Mouse (Mus musculus) limb, embryonic 15.5 days (tissue): ENCODE measurements around the gene Muc20. TPM values are rescaled to one million over a fixed set of nuclear protein-coding genes. Genes with fewer than 3 reads are reported as not detected.
A peak's percentile ranks its signal among the peaks of the same experiment; 100 is the strongest.

ENCODE experiments used
- ATAC-seq: fragments of 200-750 bp; cut with Nextera tagmentation; 2 replicates; pipeline ENCODE4 v1.8.0; 2017; ENCODE audit warnings: low read depth, moderate TSS enrichment; ENCODE audit not compliant: insufficient number of reproducible peaks, low FRiP score, low TSS enrichment
- H3K27ac ChIP-seq: fragments of 300-500 bp; sonication (generic); 2 replicates; pipeline ENCODE4 v1.5.1; 2015; ENCODE audit warnings: moderate library complexity, mild to moderate bottlenecking, inconsistent platforms
- H3K27me3 ChIP-seq: fragments of 300-500 bp; sonication (generic); 2 replicates; pipeline ENCODE4 v1.6.1; 2015; ENCODE audit warnings: inconsistent platforms
- H3K36me3 ChIP-seq: fragments of 300-500 bp; sonication (generic); 2 replicates; pipeline ENCODE4 v1.6.1; 2015; ENCODE audit warnings: inconsistent platforms
- H3K4me1 ChIP-seq: fragments of 300-500 bp; sonication (generic); 2 replicates; pipeline ENCODE4 v1.6.1; 2015; ENCODE audit warnings: inconsistent platforms
- H3K4me2 ChIP-seq: fragments of 300-500 bp; sonication (generic); 2 replicates; pipeline ENCODE4 v1.6.1; 2015; ENCODE audit warnings: mild to moderate bottlenecking, inconsistent platforms
- H3K4me3 ChIP-seq: fragments of 300-500 bp; sonication (generic); 2 replicates; pipeline ENCODE4 v1.5.1; 2015; ENCODE audit warnings: mild to moderate bottlenecking, inconsistent platforms
- H3K9ac ChIP-seq: fragments of 300-500 bp; sonication (generic); 2 replicates; pipeline ENCODE4 v1.6.1; 2015; ENCODE audit warnings: inconsistent platforms
- H3K9me3 ChIP-seq: fragments of 300-500 bp; sonication (generic); 2 replicates; pipeline ENCODE4 v1.6.1; 2016; ENCODE audit warnings: inconsistent platforms
- WGBS: fragments of 180-500 bp; shearing (Covaris S2); methylation state at CpG from one replicate; pipeline ENCODE4 v1.1.7; 2015; 5-methylcytosine and 5-hydroxymethylcytosine counted together
- polyA plus RNA-seq: library from polyadenylated mRNA; unstranded; fragments of >200 nt; fragmentation: Nextera tagmentation; extraction: Ambion mirVana; gene quantifications from 2 replicates; pipeline ENCODE4 v1.2.1, GENCODE M21; 2015

Gene Muc20
- polyA plus RNA-seq: 0.15 TPM in 1 of 2 replicates, not detected in the other

GRCm38 (mm10) chr16:32797426-32797689 is at the start of gene Muc20:
Muc20 (minus strand) TSS chr16:32797435.
- 67% methylated on average over 3 of the region's 3 CpGs for WGBS

GRCm38 (mm10) chr16:32831501-32831900 is 34.3 kb upstream of the Muc20 start:
- no peaks in the 10 kb centered on the region for H3K27me3 ChIP-seq
- no peak overlapping the region for H3K9ac ChIP-seq
- ATAC-seq: no peak
- no peak overlapping the region for H3K4me2 ChIP-seq
- peaks cover 69% of the 10 kb centered on the region for H3K36me3 ChIP-seq
- H3K9me3 ChIP-seq: no peaks in the 10 kb centered on the region
- 85% methylated on average over 4 of the region's 4 CpGs for WGBS
- H3K4me3 ChIP-seq: no peak overlapping the region
- no peak overlapping the region for H3K27ac ChIP-seq
- H3K4me1 ChIP-seq: no peaks in the 10 kb centered on the region

More at GRCm38 (mm10) chr16:32797426-32797689, at the start of gene Muc20:
- no peaks in the 10 kb centered on the region for H3K36me3 ChIP-seq
- no peak within 1 kb of the TSS for H3K4me2 ChIP-seq
- no peak for ATAC-seq
- no peaks in the 10 kb centered on the region for H3K9me3 ChIP-seq
- H3K9ac ChIP-seq: no peak within 1 kb of the TSS
- H3K27me3 ChIP-seq: no peaks in the 10 kb centered on the region
- H3K4me3 ChIP-seq: no peak within 1 kb of the TSS
- no peak within 1 kb of the TSS for H3K27ac ChIP-seq
- H3K4me1 ChIP-seq: 0 out of 2 replicates have a peak, but pooled peaks cover 2% of the 10 kb centered on the region

- Histone ChIP-seq H3K9me3 (no peaks in the 10 kb centered on the region), H3K4me3 (no peak overlapping the region), H3K36me3 (peaks cover 69% of the 10 kb centered on the region), H3K27me3 (no peaks in the 10 kb centered on the region), H3K27ac (no peak overlapping the region), H3K9ac (no peak overlapping the region), H3K4me1 (no peaks in the 10 kb centered on the region), H3K4me2 (no peak overlapping the region)
- 85% methylated on average over 11 of the region's 11 CpGs for WGBS
- no peak for ATAC-seq
These were observed 31.9 kb upstream of the Muc20 start for GRCm38 (mm10) chr16:32829104-32829503.

- H3K9ac ChIP-seq: no peak overlapping the region
- no peak overlapping the region for H3K4me3 ChIP-seq
- no peak for ATAC-seq
- H3K4me2 ChIP-seq: no peak overlapping the region
- peaks cover 76% of the 10 kb centered on the region for H3K36me3 ChIP-seq
- WGBS: 97% methylated on average over 11 of the region's 11 CpGs
- H3K27me3 ChIP-seq: no peaks in the 10 kb centered on the region
- no peak overlapping the region for H3K27ac ChIP-seq
- H3K4me1 ChIP-seq: 0 out of 2 replicates have a peak, but pooled peaks cover 2% of the 10 kb centered on the region
- no peaks in the 10 kb centered on the region for H3K9me3 ChIP-seq
These were observed 29.3 kb upstream of the Muc20 start for GRCm38 (mm10) chr16:32826521-32826920.

- peaks cover 76% of the 10 kb centered on the region for H3K36me3 ChIP-seq
These were observed 28.1 kb upstream of the Muc20 start for GRCm38 (mm10) chr16:32825380-32825779.

GRCm38 (mm10) chr16:32824061-32824460 is 26.8 kb upstream of the Muc20 start:
- Histone ChIP-seq H3K36me3 (peaks cover 68% of the 10 kb centered on the region), H3K9ac (no peak overlapping the region), H3K4me1 (0 out of 2 replicates have a peak, but pooled peaks cover 2% of the 10 kb centered on the region), H3K9me3 (no peaks in the 10 kb centered on the region), H3K27ac (no peak overlapping the region), H3K4me3 (no peak overlapping the region), H3K4me2 (no peak overlapping the region), H3K27me3 (no peaks in the 10 kb centered on the region)
- no peak for ATAC-seq
- 81% methylated on average over 13 of the region's 13 CpGs for WGBS

More at GRCm38 (mm10) chr16:32825380-32825779, 28.1 kb upstream of the Muc20 start:
- Histone ChIP-seq H3K4me2 (no peak overlapping the region), H3K4me1 (0 out of 2 replicates have a peak, but pooled peaks cover 2% of the 10 kb centered on the region), H3K4me3 (no peak overlapping the region), H3K27ac (no peak overlapping the region), H3K9ac (no peak overlapping the region), H3K9me3 (no peaks in the 10 kb centered on the region), H3K27me3 (no peaks in the 10 kb centered on the region)
- 72% methylated on average over 12 of the region's 12 CpGs for WGBS
- ATAC-seq: no peak

GRCm38 (mm10) chr16:32823487-32823886 is 26.3 kb upstream of the Muc20 start:
- Histone ChIP-seq H3K36me3 (peaks cover 62% of the 10 kb centered on the region), H3K27me3 (no peaks in the 10 kb centered on the region), H3K9me3 (no peaks in the 10 kb centered on the region), H3K4me3 (no peak overlapping the region), H3K27ac (no peak overlapping the region), H3K4me2 (no peak overlapping the region), H3K4me1 (0 out of 2 replicates have a peak, but pooled peaks cover 2% of the 10 kb centered on the region), H3K9ac (no peak overlapping the region)
- WGBS: 72% methylated on average over 8 of the region's 8 CpGs
- peak; percentile 7; the same call in 1 of the 2 replicates for ATAC-seq

- 71% methylated on average over 5 of the region's 5 CpGs for WGBS
- no peak overlapping the region for H3K4me2 ChIP-seq
- H3K27me3 ChIP-seq: no peaks in the 10 kb centered on the region
- no peaks in the 10 kb centered on the region for H3K9me3 ChIP-seq
- H3K36me3 ChIP-seq: peaks cover 56% of the 10 kb centered on the region
- no peak overlapping the region for H3K4me3 ChIP-seq
- 0 out of 2 replicates have a peak, but pooled peaks cover 2% of the 10 kb centered on the region for H3K4me1 ChIP-seq
- no peak overlapping the region for H3K9ac ChIP-seq
- no peak for ATAC-seq
- H3K27ac ChIP-seq: no peak overlapping the region
These were observed 25.6 kb upstream of the Muc20 start for GRCm38 (mm10) chr16:32822881-32823280.

GRCm38 (mm10) chr16:32822450-32822827 is 25.2 kb upstream of the Muc20 start:
- Histone ChIP-seq H3K36me3 (peaks cover 52% of the 10 kb centered on the region), H3K9ac (no peak overlapping the region), H3K4me2 (no peak overlapping the region), H3K9me3 (no peaks in the 10 kb centered on the region), H3K27me3 (no peaks in the 10 kb centered on the region), H3K4me3 (no peak overlapping the region), H3K4me1 (0 out of 2 replicates have a peak, but pooled peaks cover 2% of the 10 kb centered on the region), H3K27ac (peak overlapping the region; percentile 44; the same call in 1 of the 2 replicates)
- 68% methylated on average over 6 of the region's 6 CpGs for WGBS
- no peak for ATAC-seq

GRCm38 (mm10) chr16:32821772-32822449 is 24.7 kb upstream of the Muc20 start:
- no peak overlapping the region for H3K4me3 ChIP-seq
- H3K9ac ChIP-seq: no peak overlapping the region
- H3K4me1 ChIP-seq: 0 out of 2 replicates have a peak, but pooled peaks cover 2% of the 10 kb centered on the region
- 57% methylated on average over 10 of the region's 10 CpGs for WGBS
- no peaks in the 10 kb centered on the region for H3K27me3 ChIP-seq
- H3K9me3 ChIP-seq: no peaks in the 10 kb centered on the region
- peak overlapping the region; percentile 44; the same call in 1 of the 2 replicates for H3K27ac ChIP-seq
- ATAC-seq: no peak
- H3K36me3 ChIP-seq: peaks cover 47% of the 10 kb centered on the region
- H3K4me2 ChIP-seq: no peak overlapping the region

- H3K4me2 ChIP-seq: no peak overlapping the region
- H3K9ac ChIP-seq: no peak overlapping the region
- H3K36me3 ChIP-seq: peaks cover 14% of the 10 kb centered on the region
- no peak overlapping the region for H3K4me3 ChIP-seq
- H3K9me3 ChIP-seq: no peaks in the 10 kb centered on the region
- peaks cover 15% of the 10 kb centered on the region for H3K4me1 ChIP-seq
- 77% methylated on average over 5 of the region's 5 CpGs for WGBS
- no peaks in the 10 kb centered on the region for H3K27me3 ChIP-seq
- no peak overlapping the region for H3K27ac ChIP-seq
- no peak for ATAC-seq
These were observed 21.2 kb upstream of the Muc20 start for GRCm38 (mm10) chr16:32818441-32818840.

GRCm38 (mm10) chr16:32818036-32818435 is 20.8 kb upstream of the Muc20 start:
- Histone ChIP-seq H3K27ac (no peak overlapping the region), H3K27me3 (no peaks in the 10 kb centered on the region), H3K36me3 (peaks cover 11% of the 10 kb centered on the region), H3K9me3 (no peaks in the 10 kb centered on the region), H3K4me3 (no peak overlapping the region), H3K4me1 (peaks cover 15% of the 10 kb centered on the region), H3K4me2 (no peak overlapping the region), H3K9ac (no peak overlapping the region)
- ATAC-seq: no peak
- 71% methylated on average over 4 of the region's 4 CpGs for WGBS
